Comparison of ENCODE assay signal across 8 mouse cellular contexts in the genomic region with DNA sequence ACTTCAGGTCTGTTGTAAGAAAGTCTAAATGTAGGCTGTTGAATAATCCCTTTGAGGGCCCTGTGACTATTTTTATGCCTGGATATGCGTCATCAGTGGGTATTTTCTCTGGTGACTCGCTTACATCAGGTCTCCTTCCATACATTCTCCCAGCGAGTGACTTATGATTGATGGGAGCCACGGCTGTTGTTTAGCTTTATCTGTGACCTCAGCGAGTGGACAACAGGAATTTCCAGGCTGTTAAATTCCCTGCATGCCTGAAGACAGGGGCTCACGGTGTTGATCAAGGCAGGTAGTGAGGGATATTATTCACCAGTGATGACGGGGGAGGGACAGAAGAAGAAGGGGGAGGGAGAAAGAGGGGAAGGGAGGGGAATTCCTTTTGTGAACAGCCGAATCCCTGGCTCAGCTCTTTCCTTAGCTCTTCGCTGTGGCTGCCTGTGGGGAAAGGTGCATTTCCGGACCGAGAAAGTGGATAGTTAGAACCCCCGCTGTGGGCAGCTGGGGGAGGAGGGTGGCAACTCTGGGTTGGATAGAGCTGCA. TPM values are rescaled to one million over a fixed set of nuclear protein-coding genes. Genes with fewer than 3 reads are reported as not detected.
DNase-seq lines count a peak whose midpoint lies in the region; ATAC-seq and TF ChIP-seq lines count a peak whose summit lies in the region.

No protein-coding gene starts in this region.

- peak overlapping the region; percentile 70 for H3K4me2 ChIP-seq in heart, embryonic 16.5 days (ENCODE audit: low read depth, low read length)
- peak overlapping the region; percentile 45 for H3K4me2 ChIP-seq in midbrain, embryonic 13.5 days (replicated peaks)

- H3K27me3 ChIP-seq in E14TG2a.4 (ENCODE audit: insufficient read depth, low read length): no peaks in the 10 kb centered on the region
- no peaks in the 10 kb centered on the region for H3K27me3 ChIP-seq in heart, embryonic 16.5 days (ENCODE audit: control insufficient read depth, insufficient read depth, low read length)
- no peaks in the 10 kb centered on the region for H3K27me3 ChIP-seq in midbrain, embryonic 13.5 days

- peak; percentile 87 for DNase-seq in 3T3-L1 (ENCODE audit: low read depth, low spot score)
- peak; percentile 57 for DNase-seq in embryo, embryonic 11 days
- peak; percentile 40 for DNase-seq in kidney, postnatal 14 days
- DNase-seq in urinary bladder, postnatal 10 days (ENCODE audit: low spot score): no peak
- no peak for DNase-seq in layer of hippocampus, adult 9-11 months

- peak; percentile 76 for ATAC-seq in heart, embryonic 16.5 days (replicated peaks; ENCODE audit: extremely low read depth, insufficient read depth, low FRiP score)
- ATAC-seq in midbrain, embryonic 13.5 days: peak; percentile 57; the same call in 1 of the 2 replicates

- WGBS in heart, embryonic 16.5 days: 2% methylated on average over 12 of the region's 12 CpGs
- 7% methylated on average over 12 of the region's 12 CpGs for WGBS in midbrain, embryonic 13.5 days

- peak overlapping the region; percentile 76 for H3K9ac ChIP-seq in heart, embryonic 16.5 days (ENCODE audit: low read length)
- H3K9ac ChIP-seq in midbrain, embryonic 13.5 days (replicated peaks): peak overlapping the region; percentile 41; the same call in 1 of the 2 replicates

- no peak for TF ChIP-seq CTCF in E14TG2a.4 (conservative IDR thresholded peaks at IDR 0.05; ENCODE audit: low read length)

- H3K4me1 ChIP-seq in E14TG2a.4 (replicated peaks; ENCODE audit: low read depth, low read length): peaks cover 45% of the 10 kb centered on the region
- H3K4me1 ChIP-seq in heart, embryonic 16.5 days (ENCODE audit: control insufficient read depth, insufficient read depth, low read length): peaks cover 33% of the 10 kb centered on the region
- peaks cover 21% of the 10 kb centered on the region for H3K4me1 ChIP-seq in midbrain, embryonic 13.5 days (replicated peaks)

- H3K9me3 ChIP-seq in E14TG2a.4 (ENCODE audit: low read length): no peaks in the 10 kb centered on the region
- no peaks in the 10 kb centered on the region for H3K9me3 ChIP-seq in heart, embryonic 16.5 days (replicated peaks; ENCODE audit: control insufficient read depth, low read length)
- no peaks in the 10 kb centered on the region for H3K9me3 ChIP-seq in midbrain, embryonic 13.5 days

- peak overlapping the region; percentile 93 for H3K27ac ChIP-seq in heart, embryonic 16.5 days (ENCODE audit: low read length)
- peak overlapping the region; percentile 25; the same call in 1 of the 2 replicates for H3K27ac ChIP-seq in midbrain, embryonic 13.5 days

- H3K36me3 ChIP-seq in E14TG2a.4 (ENCODE audit: insufficient read depth, low read length): no peaks in the 10 kb centered on the region
- H3K36me3 ChIP-seq in heart, embryonic 16.5 days (ENCODE audit: control insufficient read depth, insufficient read depth): no peaks in the 10 kb centered on the region
- H3K36me3 ChIP-seq in midbrain, embryonic 13.5 days: no peaks in the 10 kb centered on the region

- H3K4me3 ChIP-seq in E14TG2a.4 (replicated peaks; ENCODE audit: low read length): peak overlapping the region; percentile 20; the same call in 1 of the 2 replicates
- peak overlapping the region; percentile 61 for H3K4me3 ChIP-seq in heart, embryonic 16.5 days (ENCODE audit: low read length)
- H3K4me3 ChIP-seq in midbrain, embryonic 13.5 days (replicated peaks): peak overlapping the region; percentile 29

RNA-seq across cellular contexts. Expression of a gene that starts 52.0 kb away (rescaled TPM):
- 5.1 and 5.7 TPM in 2 replicates for polyA plus RNA-seq in heart, embryonic 16.5 days (2015; fragmentation: Nextera tagmentation; extraction: Ambion mirVana)
- 6.3 TPM in 2 replicates for polyA plus RNA-seq in midbrain, embryonic 13.5 days (2015; fragmentation: Nextera tagmentation; extraction: Ambion mirVana)

Comparison
In these comparisons a context has a peak if more than half of its experiments do, and no peak if none do; other contexts are left out.
1. DNase-seq: peak in 3T3-L1 (single experiment), embryo, embryonic 11 days (single experiment) and kidney, postnatal 14 days (single experiment); none in urinary bladder, postnatal 10 days (single experiment) and layer of hippocampus, adult 9-11 months (single experiment).
2. Peak in every context shown above with its lines, with median percentiles within 50 percentile points of each other: H3K4me3 ChIP-seq.